Mouse (Mus musculus) cortical plate, adult 2 months (tissue): Measurements from ENCODE around the gene Csrnp3.

ENCODE experiments used
- CTCF ChIP-seq: fragments of 200-500 bp; IDR thresholded peaks from 2 replicates; pipeline ENCODE4 v1.5.1; 2011; ENCODE audit warnings: mild to moderate bottlenecking, control low read depth, low read length; ENCODE audit not compliant: insufficient read depth; ENCODE audit errors: extremely low read depth
- POLR2A ChIP-seq: fragments of 200-500 bp; IDR thresholded peaks from 2 replicates; pipeline ENCODE4 v1.6.1; 2011; ENCODE audit warnings: mild to moderate bottlenecking, low read length, control low read depth; ENCODE audit not compliant: insufficient read depth; ENCODE audit errors: extremely low read depth

GRCm38 (mm10) chr2:65848706-65849105, 3.1 kb downstream of the Csrnp3 start:
- TF ChIP-seq POLR2A, result no peak
- no peak for TF ChIP-seq CTCF
